Mouse (Mus musculus) neural tube, embryonic 15.5 days (tissue): ENCODE data around the gene Farp2. TPM values are rescaled to one million over a fixed set of nuclear protein-coding genes. Genes with fewer than 3 reads are reported as not detected.
A peak's percentile ranks its signal among the peaks of the same experiment; 100 is the strongest.

Source experiments
- ATAC-seq: fragments of 200-750 bp; cut with Nextera tagmentation; 2 replicates; pipeline ENCODE4 v1.8.0; 2017; ENCODE audit warnings: mild to moderate bottlenecking, moderate TSS enrichment, moderate library complexity; ENCODE audit not compliant: low FRiP score
- H3K27ac ChIP-seq: fragments of 300-500 bp; sonication (generic); replicated peaks from 2 replicates; pipeline ENCODE4 v1.5.1; 2015; ENCODE audit warnings: mild to moderate bottlenecking, inconsistent platforms
- H3K27me3 ChIP-seq: fragments of 300-500 bp; sonication (generic); replicated peaks from 2 replicates; pipeline ENCODE4 v1.6.1; 2015; ENCODE audit warnings: inconsistent platforms
- H3K36me3 ChIP-seq: fragments of 300-500 bp; sonication (generic); 2 replicates; pipeline ENCODE4 v1.6.1; 2015; ENCODE audit warnings: inconsistent platforms
- H3K4me1 ChIP-seq: fragments of 300-500 bp; sonication (generic); 2 replicates; pipeline ENCODE4 v1.6.1; 2015; ENCODE audit warnings: inconsistent platforms
- H3K4me2 ChIP-seq: fragments of 300-500 bp; sonication (generic); 2 replicates; pipeline ENCODE4 v1.6.1; 2015; ENCODE audit warnings: inconsistent platforms, mild to moderate bottlenecking, moderate library complexity
- H3K4me3 ChIP-seq: fragments of 300-500 bp; sonication (generic); replicated peaks from 2 replicates; pipeline ENCODE4 v1.5.1; 2015; ENCODE audit warnings: mild to moderate bottlenecking, inconsistent platforms
- H3K9ac ChIP-seq: fragments of 300-500 bp; sonication (generic); replicated peaks from 2 replicates; pipeline ENCODE4 v1.6.1; 2015; ENCODE audit warnings: mild to moderate bottlenecking, inconsistent platforms
- H3K9me3 ChIP-seq: fragments of 300-500 bp; sonication (generic); replicated peaks from 2 replicates; pipeline ENCODE4 v1.6.1; 2016; ENCODE audit warnings: inconsistent platforms
- WGBS: fragments of 180-500 bp; shearing (Covaris S2); methylation state at CpG from one replicate; pipeline ENCODE4 v1.1.7; 2015; ENCODE audit warnings: mixed read lengths; 5-methylcytosine and 5-hydroxymethylcytosine counted together
- polyA plus RNA-seq: library from polyadenylated mRNA; unstranded; fragments of >200 nt; fragmentation: Nextera tagmentation; extraction: Ambion mirVana; gene quantifications from 2 replicates; pipeline ENCODE4 v1.2.1, GENCODE M21; 2015

The Farp2 gene
- polyA plus RNA-seq, 1 experiment from 2014 or later: 4.9 TPM

DNA sequence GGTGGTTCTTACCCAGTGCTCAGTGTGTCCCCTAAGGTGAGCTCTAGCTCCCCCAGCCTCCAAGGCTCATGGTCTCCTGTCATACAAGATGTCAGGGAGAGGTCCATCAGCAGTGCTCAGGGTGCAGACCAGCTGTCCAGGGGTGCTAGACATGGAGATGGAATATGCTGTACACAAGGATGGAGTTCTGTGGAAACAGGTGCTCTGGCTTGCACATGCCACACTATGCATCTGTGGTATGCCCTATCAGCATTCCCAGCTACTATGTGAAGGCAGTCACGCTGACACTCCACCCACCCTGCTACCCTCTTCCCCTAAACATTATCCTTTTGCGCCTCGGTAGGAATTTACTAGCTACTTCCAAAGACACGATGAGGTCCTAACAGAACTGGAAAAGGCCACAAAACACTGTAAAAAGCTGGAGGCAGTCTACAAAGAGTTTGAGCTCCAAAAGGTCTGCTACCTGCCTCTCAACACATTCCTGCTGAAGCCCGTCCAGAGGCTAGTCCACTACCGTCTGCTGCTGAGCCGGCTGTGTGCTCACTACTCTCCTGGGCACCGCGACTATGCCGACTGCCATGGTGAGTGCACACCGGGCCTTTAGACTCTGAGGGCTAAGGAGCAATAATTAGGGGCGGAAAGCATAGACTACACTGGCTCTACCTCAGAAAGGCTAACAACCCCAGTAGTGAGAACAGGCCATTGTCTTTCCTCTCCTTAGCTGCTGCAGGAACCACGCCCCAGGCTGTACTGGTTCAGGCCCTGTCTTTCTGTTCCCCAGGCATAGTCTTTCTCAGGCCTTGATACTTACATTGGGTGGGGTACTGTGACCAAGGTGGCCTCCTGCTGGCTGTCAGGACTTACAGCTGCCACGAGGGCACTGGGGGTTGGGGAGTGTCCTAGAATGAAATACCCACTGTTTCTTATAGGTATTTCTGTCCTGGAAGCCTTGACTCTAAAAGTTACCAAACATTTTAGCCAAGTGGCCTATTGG is 95.5 kb downstream of the Farp2 start:
- H3K4me2 ChIP-seq: no peak overlapping the region
- H3K27ac ChIP-seq: no peak overlapping the region
- no peak for ATAC-seq
- no peaks in the 10 kb centered on the region for H3K9me3 ChIP-seq
- no peaks in the 10 kb centered on the region for H3K4me1 ChIP-seq
- H3K9ac ChIP-seq: no peak overlapping the region
- WGBS: 66% methylated on average over 14 of the region's 14 CpGs
- H3K4me3 ChIP-seq: no peak overlapping the region
- H3K27me3 ChIP-seq: no peaks in the 10 kb centered on the region
- H3K36me3 ChIP-seq: no peaks in the 10 kb centered on the region

DNA sequence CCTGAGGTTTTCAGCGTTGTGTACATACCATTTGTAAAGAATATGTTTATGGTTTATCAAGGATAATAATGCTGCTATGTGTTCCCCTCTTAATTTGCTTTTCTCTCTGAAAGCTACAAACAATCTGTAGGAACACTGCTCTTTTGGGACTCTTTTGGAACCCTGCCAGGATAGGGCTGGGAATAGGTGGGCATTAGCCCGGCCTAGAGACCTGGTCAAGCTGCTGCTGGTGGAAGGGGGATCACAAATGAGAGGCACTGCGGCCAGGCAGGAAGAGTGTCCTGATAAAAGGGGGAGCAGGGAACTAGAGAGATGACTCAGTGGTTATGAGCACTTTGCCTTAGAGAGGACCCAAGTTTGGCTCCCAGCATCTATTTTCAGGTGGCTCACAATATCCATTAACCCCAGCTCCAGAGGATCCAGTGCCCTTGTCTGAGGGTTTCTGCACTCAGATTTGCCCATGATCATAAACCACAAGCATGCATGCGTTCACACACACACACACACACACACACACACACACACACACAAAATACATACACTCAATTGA is 96.9 kb downstream of the Farp2 start:
- H3K4me2 ChIP-seq: no peak overlapping the region
- no peak for ATAC-seq
- no peaks in the 10 kb centered on the region for H3K36me3 ChIP-seq
- no peaks in the 10 kb centered on the region for H3K4me1 ChIP-seq
- no peak overlapping the region for H3K9ac ChIP-seq
- 80% methylated on average over 4 of the region's 4 CpGs for WGBS
- no peak overlapping the region for H3K4me3 ChIP-seq
- no peaks in the 10 kb centered on the region for H3K27me3 ChIP-seq
- H3K9me3 ChIP-seq: no peaks in the 10 kb centered on the region
- no peak overlapping the region for H3K27ac ChIP-seq

DNA sequence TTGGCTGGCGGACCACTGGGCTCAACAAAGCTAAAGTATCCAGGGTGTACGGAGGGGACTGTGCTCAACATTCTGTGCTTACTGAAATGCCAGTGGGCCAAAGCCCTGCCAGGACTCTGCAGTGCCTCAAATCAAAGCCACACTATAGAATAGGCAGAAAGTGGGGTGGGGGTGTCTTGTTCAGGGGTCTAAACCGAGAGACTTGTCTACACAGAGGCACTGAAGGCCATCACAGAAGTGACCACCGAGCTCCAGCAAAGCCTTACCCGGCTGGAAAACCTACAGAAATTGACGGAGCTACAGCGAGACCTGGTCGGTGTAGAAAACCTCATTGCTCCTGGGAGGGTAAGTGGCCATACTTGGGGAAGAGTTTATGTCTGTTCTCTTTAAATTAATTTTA is 97.9 kb downstream of the Farp2 start:
- WGBS: 88% methylated on average over 8 of the region's 8 CpGs
- Histone ChIP-seq H3K27me3 (no peaks in the 10 kb centered on the region), H3K36me3 (no peaks in the 10 kb centered on the region), H3K4me1 (no peaks in the 10 kb centered on the region), H3K27ac (no peak overlapping the region), H3K4me2 (no peak overlapping the region), H3K4me3 (no peak overlapping the region), H3K9ac (no peak overlapping the region), H3K9me3 (no peaks in the 10 kb centered on the region)
- no peak for ATAC-seq

DNA sequence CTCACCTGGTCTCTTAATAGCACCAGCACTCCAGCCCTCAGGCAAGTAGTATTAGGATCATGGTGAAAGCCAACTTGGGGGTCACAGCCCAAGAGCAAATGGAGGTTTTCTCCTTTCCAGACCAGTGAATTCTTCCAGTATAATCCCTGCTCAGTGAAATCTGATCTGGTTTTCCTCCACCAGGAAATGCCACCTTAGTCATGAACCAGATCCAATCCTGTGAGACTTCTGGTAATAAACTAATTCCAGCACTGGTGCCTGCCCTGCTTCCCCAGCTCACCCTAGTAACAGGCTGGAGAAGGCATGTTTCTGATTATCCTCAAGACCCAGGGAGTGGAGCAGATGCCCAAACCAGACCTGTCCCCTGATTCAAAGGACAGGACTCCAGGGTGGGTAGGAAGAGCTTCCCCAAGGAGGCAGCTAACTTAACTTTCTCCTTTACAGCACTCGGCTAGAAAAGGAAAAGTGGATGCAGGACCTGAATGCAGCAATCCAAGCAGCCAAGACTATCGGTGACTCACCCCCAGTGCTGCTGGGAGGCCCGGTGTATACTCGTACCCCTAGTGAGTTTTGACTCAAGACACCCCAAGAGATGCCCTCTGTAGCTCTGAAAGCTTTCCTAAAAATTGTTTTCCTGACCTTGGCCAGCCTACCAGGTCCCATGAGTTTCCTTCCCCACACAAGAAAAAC is 106.3 kb downstream of the Farp2 start:
- peaks cover 33% of the 10 kb centered on the region for H3K36me3 ChIP-seq
- no peak for ATAC-seq
- no peak overlapping the region for H3K9ac ChIP-seq
- no peaks in the 10 kb centered on the region for H3K9me3 ChIP-seq
- WGBS: 83% methylated on average over 4 of the region's 4 CpGs
- H3K4me1 ChIP-seq: no peaks in the 10 kb centered on the region
- no peaks in the 10 kb centered on the region for H3K27me3 ChIP-seq
- H3K4me3 ChIP-seq: no peak overlapping the region
- no peak overlapping the region for H3K27ac ChIP-seq
- no peak overlapping the region for H3K4me2 ChIP-seq

DNA sequence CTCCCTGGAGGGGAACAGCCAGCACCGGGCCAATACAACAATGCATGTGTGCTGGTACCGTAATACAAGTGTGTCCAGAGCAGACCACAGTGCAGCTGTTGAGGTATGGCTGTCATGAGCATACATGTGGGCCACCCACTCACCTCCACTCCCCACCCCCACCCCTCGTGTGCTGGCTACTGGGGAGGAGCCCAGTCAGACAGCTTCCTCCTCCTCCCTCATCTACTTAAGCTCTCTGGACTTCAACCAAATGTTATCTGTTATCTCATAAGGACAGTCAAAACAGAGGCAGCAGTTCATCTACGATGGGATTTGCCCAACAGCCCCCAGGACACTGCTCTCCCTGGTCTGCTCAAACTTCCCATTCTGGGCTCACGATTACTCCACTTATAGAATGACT is 107.1 kb downstream of the Farp2 start:
- H3K9me3 ChIP-seq: no peaks in the 10 kb centered on the region
- peaks cover 40% of the 10 kb centered on the region for H3K36me3 ChIP-seq

DNA sequence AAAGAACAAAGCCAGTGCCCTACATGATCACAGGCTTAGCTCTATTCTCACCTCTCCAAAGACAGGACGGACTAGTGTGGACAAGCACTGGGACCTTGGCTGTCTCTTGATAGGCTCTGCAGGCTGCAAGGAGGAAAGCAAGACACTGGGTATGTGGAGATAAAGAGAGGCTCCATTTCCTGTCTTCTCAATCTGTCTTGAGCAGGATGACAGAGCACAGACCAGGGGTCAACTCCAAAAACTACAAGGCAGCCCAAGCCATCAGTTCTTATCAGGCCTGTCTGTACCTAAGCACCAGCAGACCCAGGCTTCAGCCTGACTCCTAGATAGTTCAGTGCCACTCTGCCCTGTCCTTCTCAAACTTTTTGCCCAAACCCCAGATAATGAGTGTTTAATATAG is 112.6 kb downstream of the Farp2 start:
- Histone ChIP-seq H3K4me2 (no peak overlapping the region), H3K9me3 (no peaks in the 10 kb centered on the region), H3K27me3 (no peaks in the 10 kb centered on the region), H3K4me1 (no peaks in the 10 kb centered on the region), H3K36me3 (peaks cover 91% of the 10 kb centered on the region), H3K27ac (no peak overlapping the region), H3K4me3 (no peak overlapping the region), H3K9ac (no peak overlapping the region)
- ATAC-seq: no peak
- WGBS: 91% methylated on average over 1 of the region's 1 CpGs

More for the DNA sequence above, 107.1 kb downstream of the Farp2 start:
- no peak for ATAC-seq
- Histone ChIP-seq H3K4me1 (no peaks in the 10 kb centered on the region), H3K4me2 (no peak overlapping the region), H3K27ac (no peak overlapping the region), H3K4me3 (no peak overlapping the region), H3K9ac (no peak overlapping the region), H3K27me3 (no peaks in the 10 kb centered on the region)
- 83% methylated on average over 5 of the region's 5 CpGs for WGBS

DNA sequence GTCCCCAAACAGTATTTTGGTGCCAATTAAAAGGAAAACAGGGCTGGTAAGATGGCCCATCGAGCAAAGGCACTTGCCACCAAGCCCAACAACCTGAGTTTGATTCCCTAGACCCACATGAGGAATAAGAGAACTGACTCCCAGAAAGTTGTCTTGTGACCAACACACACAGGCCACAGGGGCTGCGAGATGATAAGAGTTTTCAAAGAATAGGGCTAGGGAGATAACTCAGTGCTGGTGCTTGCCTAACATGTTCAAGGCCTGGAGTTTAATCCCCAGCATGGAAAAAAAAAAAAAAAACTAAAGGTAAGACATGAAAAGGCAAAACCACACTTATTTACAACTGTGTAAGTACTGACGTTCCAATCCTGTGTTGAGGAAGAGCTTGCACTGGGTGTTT is 118.9 kb downstream of the Farp2 start:
- Histone ChIP-seq H3K4me3 (no peak overlapping the region), H3K9ac (no peak overlapping the region), H3K4me1 (peaks cover 22% of the 10 kb centered on the region), H3K9me3 (no peaks in the 10 kb centered on the region), H3K4me2 (no peak overlapping the region), H3K27ac (no peak overlapping the region), H3K27me3 (no peaks in the 10 kb centered on the region), H3K36me3 (peaks cover 42% of the 10 kb centered on the region)
- no peak for ATAC-seq
- WGBS: 93% methylated on average over 3 of the region's 3 CpGs

DNA sequence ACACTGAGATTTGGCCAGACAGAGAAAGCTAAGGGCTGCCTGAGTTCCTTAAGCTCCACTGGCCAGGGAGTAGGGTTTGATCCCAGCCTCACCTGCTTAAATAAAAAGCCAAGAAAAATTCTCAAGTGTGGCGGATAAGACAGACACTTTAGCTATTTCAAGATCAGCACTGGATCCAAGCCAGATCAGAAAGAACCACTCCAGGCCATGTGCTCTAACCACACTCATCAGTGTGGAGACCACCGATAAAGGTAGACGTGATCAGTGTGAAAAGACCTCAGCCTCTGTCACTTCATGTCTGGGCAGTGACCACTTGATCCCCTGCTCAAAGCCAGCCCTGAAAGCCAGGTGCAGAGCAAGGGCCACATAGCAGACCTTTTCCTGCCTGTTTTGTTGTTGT is 120.8 kb downstream of the Farp2 start:
- WGBS: 95% methylated on average over 3 of the region's 3 CpGs
- ATAC-seq: no peak

DNA sequence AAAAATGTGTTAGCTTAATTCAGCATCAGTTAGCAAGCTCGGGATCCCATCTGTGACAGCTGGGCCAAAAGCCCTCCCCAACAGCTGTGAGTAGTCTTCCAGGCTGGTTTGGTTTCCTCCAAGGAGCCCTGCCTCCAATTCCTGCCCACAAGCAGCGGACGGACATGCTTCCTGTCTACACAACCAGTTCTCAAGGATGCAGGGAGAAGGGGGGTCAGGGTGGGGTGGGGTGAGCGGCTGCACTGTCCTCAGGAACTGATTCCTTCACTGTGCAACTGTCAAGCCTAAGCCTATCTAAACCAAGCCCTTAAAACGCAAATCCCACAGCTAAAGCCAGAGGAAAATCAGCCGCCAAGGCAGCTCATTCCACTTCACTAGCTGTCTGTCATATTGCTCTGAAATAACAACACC is 122.6 kb downstream of the Farp2 start:
- ATAC-seq: no peak
- H3K4me3 ChIP-seq: peak overlapping the region; percentile 100
- peak overlapping the region; percentile 82 for H3K4me2 ChIP-seq
- H3K27me3 ChIP-seq: no peaks in the 10 kb centered on the region
- H3K4me1 ChIP-seq: peaks cover 29% of the 10 kb centered on the region
- 4% methylated on average over 6 of the region's 6 CpGs for WGBS
- no peaks in the 10 kb centered on the region for H3K9me3 ChIP-seq
- peak overlapping the region; percentile 96 for H3K9ac ChIP-seq
- H3K27ac ChIP-seq: peak overlapping the region; percentile 91
- peaks cover 7% of the 10 kb centered on the region for H3K36me3 ChIP-seq

More for the DNA sequence above, 120.8 kb downstream of the Farp2 start:
- Histone ChIP-seq H3K4me3 (no peak overlapping the region), H3K9me3 (no peaks in the 10 kb centered on the region), H3K36me3 (peaks cover 23% of the 10 kb centered on the region), H3K4me1 (peaks cover 29% of the 10 kb centered on the region), H3K27ac (no peak overlapping the region), H3K9ac (no peak overlapping the region), H3K4me2 (no peak overlapping the region), H3K27me3 (no peaks in the 10 kb centered on the region)

DNA sequence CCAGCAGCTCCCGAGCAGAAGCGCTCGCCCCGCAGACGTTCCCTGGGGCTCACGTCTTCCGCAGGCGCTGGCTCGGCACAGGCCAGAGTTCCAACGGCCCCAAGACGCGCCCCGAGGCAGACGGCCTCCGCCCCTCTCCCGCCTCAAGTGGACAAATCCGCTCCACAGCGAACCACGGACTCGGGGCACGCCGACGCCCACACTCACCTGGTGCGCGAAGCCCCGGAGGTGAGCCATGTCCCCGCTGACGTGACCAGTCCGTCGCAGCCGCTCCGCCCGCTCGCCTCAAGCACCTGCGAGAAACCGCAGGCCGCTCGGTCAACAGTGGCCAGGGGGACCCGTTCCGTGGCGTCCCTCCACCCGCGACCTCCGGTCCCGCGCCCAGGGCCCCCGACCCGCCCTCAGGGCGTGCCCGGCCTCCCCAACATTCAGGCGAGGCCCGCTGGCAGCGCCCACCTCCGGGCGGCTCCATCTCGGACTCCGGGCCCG is 123.3 kb downstream of the Farp2 start:
- H3K27ac ChIP-seq: peak overlapping the region; percentile 91
- no peak; the same call in none of the 2 replicates for ATAC-seq
- peak overlapping the region; percentile 82 for H3K4me2 ChIP-seq
- under 1% methylated on average over 55 of the region's 58 CpGs for WGBS
- H3K27me3 ChIP-seq: no peaks in the 10 kb centered on the region
- H3K4me1 ChIP-seq: peaks cover 29% of the 10 kb centered on the region
- peaks cover 7% of the 10 kb centered on the region for H3K36me3 ChIP-seq
- peak overlapping the region; percentile 96 for H3K9ac ChIP-seq
- no peaks in the 10 kb centered on the region for H3K9me3 ChIP-seq
- H3K4me3 ChIP-seq: peak overlapping the region; percentile 100

DNA sequence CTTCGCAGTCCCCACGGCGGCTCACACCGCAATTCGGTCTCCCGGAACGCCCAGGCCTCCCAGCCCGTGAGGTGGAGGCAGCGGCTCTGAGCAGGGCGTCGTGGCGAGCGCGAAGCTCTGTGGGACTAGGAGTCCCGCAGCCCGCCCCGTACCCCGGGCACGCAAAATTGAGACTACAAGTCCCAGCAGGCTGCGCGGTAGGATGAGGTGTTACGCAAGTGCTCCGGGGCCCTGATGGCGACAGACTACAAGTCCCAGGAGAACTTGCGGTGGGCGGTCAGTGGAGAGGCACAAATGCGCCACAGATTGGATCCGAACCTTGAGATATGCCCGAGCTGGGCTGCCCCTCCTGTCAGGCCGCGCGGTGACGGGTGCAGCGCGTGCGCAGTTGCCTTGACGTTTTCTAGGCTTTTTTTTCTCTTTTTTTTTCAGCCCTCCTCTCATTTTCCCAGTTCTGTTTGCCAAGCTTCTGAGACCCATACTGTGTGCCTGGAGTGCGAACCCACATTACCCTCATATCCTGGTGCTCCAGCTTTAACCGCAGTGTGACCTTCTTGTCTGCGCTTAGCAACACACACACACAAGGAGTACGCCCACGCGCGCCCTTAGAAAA is 123.8 kb downstream of the Farp2 start:
- peak overlapping the region; percentile 96 for H3K9ac ChIP-seq
- H3K27me3 ChIP-seq: no peaks in the 10 kb centered on the region
- peak overlapping the region; percentile 100 for H3K4me3 ChIP-seq
- peaks cover 7% of the 10 kb centered on the region for H3K36me3 ChIP-seq
- peak overlapping the region; percentile 92 for H3K27ac ChIP-seq
- peak; percentile 99 for ATAC-seq
- no peaks in the 10 kb centered on the region for H3K9me3 ChIP-seq
- H3K4me1 ChIP-seq: peaks cover 29% of the 10 kb centered on the region
- 1% methylated on average over 44 of the region's 44 CpGs for WGBS
- peak overlapping the region; percentile 82 for H3K4me2 ChIP-seq
